Mouse (Mus musculus): Measurements from ENCODE around the gene Nfia. TPM values are rescaled to one million over a fixed set of nuclear protein-coding genes. Genes with fewer than 3 reads are reported as not detected.

Gene Nfia
- polyA plus RNA-seq, 1 experiment from 2014 or later = 9.9 TPM

- no peaks in the 10 kb centered on the region for H3K27me3 ChIP-seq (ENCODE audit: insufficient read depth, low read length)
- H3K9ac ChIP-seq (replicated peaks) = no peak overlapping the region
- peaks cover 22% of the 10 kb centered on the region for H3K4me1 ChIP-seq (ENCODE audit: insufficient read depth)
- no peaks in the 10 kb centered on the region for H3K9me3 ChIP-seq (ENCODE audit: low read length)
- H3K4me3 ChIP-seq (ENCODE audit: low read depth, low read length) = no peak overlapping the region
- no peak for DNase-seq
- H3K36me3 ChIP-seq (replicated peaks; ENCODE audit: insufficient read depth, low read length) = peaks cover 8% of the 10 kb centered on the region; the same call in 1 of the 2 replicates
- no peak overlapping the region for H3K4me2 ChIP-seq (ENCODE audit: low read depth, low read length)
- 0 out of 2 replicates have a peak overlapping the region, but pooled peaks have one; percentile 73 for H3K27ac ChIP-seq (ENCODE audit: low read depth)
- no peak for ATAC-seq
- TF ChIP-seq CTCF (IDR thresholded peaks at IDR 0.05; ENCODE audit: low read depth) = no peak
- no peak for TF ChIP-seq EP300 (IDR thresholded peaks at IDR 0.05; ENCODE audit: low read depth)
- WGBS (ENCODE audit: insufficient replicate concordance) = 78% methylated on average over 5 of the region's 5 CpGs
Observed at GRCm38 (mm10) chr4:98002206-98002605, 229.7 kb downstream of the Nfia start.

GRCm38 (mm10) chr4:98003323-98004107 is 231.0 kb downstream of the Nfia start:
- Histone ChIP-seq H3K9me3 (ENCODE audit: low read length) (no peaks in the 10 kb centered on the region), H3K4me1 (ENCODE audit: insufficient read depth) (peaks cover 22% of the 10 kb centered on the region), H3K27ac (ENCODE audit: low read depth) (peak overlapping the region; percentile 73), H3K27me3 (ENCODE audit: insufficient read depth, low read length) (no peaks in the 10 kb centered on the region), H3K4me3 (ENCODE audit: low read depth, low read length) (no peak overlapping the region), H3K36me3 (replicated peaks; ENCODE audit: insufficient read depth, low read length) (peaks cover 8% of the 10 kb centered on the region; the same call in 1 of the 2 replicates), H3K9ac (replicated peaks) (no peak overlapping the region), H3K4me2 (ENCODE audit: low read depth, low read length) (no peak overlapping the region)
- DNase-seq (no peak), ATAC-seq (peak; percentile 43)
- WGBS (ENCODE audit: insufficient replicate concordance) = 36% methylated on average over 12 of the region's 12 CpGs
- TF ChIP-seq CTCF (IDR thresholded peaks at IDR 0.05; ENCODE audit: low read depth) (no peak), EP300 (IDR thresholded peaks at IDR 0.05; ENCODE audit: low read depth) (no peak)

- peak overlapping the region; percentile 73 for H3K27ac ChIP-seq (ENCODE audit: low read depth)
- H3K4me2 ChIP-seq (ENCODE audit: low read depth, low read length) = no peak overlapping the region
Observed at GRCm38 (mm10) chr4:98004108-98004625, 231.6 kb downstream of the Nfia start.

GRCm38 (mm10) chr4:98004986-98005385 is 232.5 kb downstream of the Nfia start:
- ATAC-seq (peak; percentile 66), DNase-seq (no peak)
- peak overlapping the region; percentile 27; the same call in 1 of the 2 replicates for H3K4me2 ChIP-seq (ENCODE audit: low read depth, low read length)
- 0 out of 2 replicates have a peak overlapping the region, but pooled peaks have one; percentile 17 for H3K9ac ChIP-seq (replicated peaks)
- WGBS (ENCODE audit: insufficient replicate concordance) = 66% methylated on average over 6 of the region's 6 CpGs
- peaks cover 8% of the 10 kb centered on the region; the same call in 1 of the 2 replicates for H3K36me3 ChIP-seq (replicated peaks; ENCODE audit: insufficient read depth, low read length)
- peak overlapping the region; percentile 73 for H3K27ac ChIP-seq (ENCODE audit: low read depth)
- no peak overlapping the region for H3K4me3 ChIP-seq (ENCODE audit: low read depth, low read length)
- no peaks in the 10 kb centered on the region for H3K27me3 ChIP-seq (ENCODE audit: insufficient read depth, low read length)
- peaks cover 22% of the 10 kb centered on the region for H3K4me1 ChIP-seq (ENCODE audit: insufficient read depth)
- no peaks in the 10 kb centered on the region for H3K9me3 ChIP-seq (ENCODE audit: low read length)
- TF ChIP-seq CTCF (IDR thresholded peaks at IDR 0.05; ENCODE audit: low read depth) (no peak), EP300 (IDR thresholded peaks at IDR 0.05; ENCODE audit: low read depth) (no peak)

More at GRCm38 (mm10) chr4:98004108-98004625, 231.6 kb downstream of the Nfia start:
- H3K27me3 ChIP-seq (ENCODE audit: insufficient read depth, low read length) = no peaks in the 10 kb centered on the region
- H3K36me3 ChIP-seq (replicated peaks; ENCODE audit: insufficient read depth, low read length) = peaks cover 8% of the 10 kb centered on the region; the same call in 1 of the 2 replicates
- H3K4me3 ChIP-seq (ENCODE audit: low read depth, low read length) = no peak overlapping the region
- H3K9me3 ChIP-seq (ENCODE audit: low read length) = no peaks in the 10 kb centered on the region
- 30% methylated on average over 11 of the region's 11 CpGs for WGBS (ENCODE audit: insufficient replicate concordance)
- DNase-seq (peak; percentile 42), ATAC-seq (peak; percentile 78)
- no peak overlapping the region for H3K9ac ChIP-seq (replicated peaks)
- TF ChIP-seq CTCF (IDR thresholded peaks at IDR 0.05; ENCODE audit: low read depth) (peak; percentile 58), EP300 (IDR thresholded peaks at IDR 0.05; ENCODE audit: low read depth) (no peak)
- peaks cover 22% of the 10 kb centered on the region for H3K4me1 ChIP-seq (ENCODE audit: insufficient read depth)

DNA sequence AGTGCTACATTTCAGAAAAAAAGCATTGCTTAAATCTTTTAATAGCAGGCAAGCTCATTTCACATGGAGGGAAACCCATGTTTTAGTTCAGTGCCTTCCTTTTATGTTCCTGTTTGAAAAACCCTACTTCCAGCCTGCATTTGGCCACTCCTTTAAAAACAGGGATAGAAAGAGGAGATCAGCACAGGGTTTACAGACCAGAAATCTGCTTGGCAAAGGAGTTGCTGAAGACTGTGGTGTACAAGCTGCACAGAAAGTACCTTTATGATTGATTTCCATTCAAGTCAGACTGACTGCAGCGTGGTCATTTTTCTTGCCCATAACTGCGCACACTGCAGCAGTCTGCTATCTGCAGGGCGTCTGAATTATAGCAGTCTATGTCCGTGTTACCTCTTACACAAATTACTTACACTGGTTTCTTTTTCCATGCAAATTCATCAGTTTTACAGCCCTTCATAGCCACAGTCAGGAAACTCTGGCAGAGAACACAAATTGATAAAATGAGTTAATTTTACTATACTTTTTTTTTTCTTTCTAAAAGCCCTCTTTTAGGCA is 236.4 kb downstream of the Nfia start:
- DNase-seq (no peak), ATAC-seq (no peak)
- peaks cover 12% of the 10 kb centered on the region for H3K4me1 ChIP-seq (ENCODE audit: insufficient read depth)
- H3K4me2 ChIP-seq (ENCODE audit: low read depth, low read length) = no peak overlapping the region
- H3K27ac ChIP-seq (ENCODE audit: low read depth) = no peak overlapping the region
- H3K9me3 ChIP-seq (ENCODE audit: low read length) = no peaks in the 10 kb centered on the region
- no peaks in the 10 kb centered on the region for H3K36me3 ChIP-seq (replicated peaks; ENCODE audit: insufficient read depth, low read length)
- 64% methylated on average over 4 of the region's 4 CpGs for WGBS (ENCODE audit: insufficient replicate concordance)
- H3K9ac ChIP-seq (replicated peaks) = no peak overlapping the region
- H3K27me3 ChIP-seq (ENCODE audit: insufficient read depth, low read length) = no peaks in the 10 kb centered on the region
- TF ChIP-seq EP300 (IDR thresholded peaks at IDR 0.05; ENCODE audit: low read depth) (no peak), CTCF (IDR thresholded peaks at IDR 0.05; ENCODE audit: low read depth) (peak; percentile 16; the same call in 1 of the 2 replicates)
- no peak overlapping the region for H3K4me3 ChIP-seq (ENCODE audit: low read depth, low read length)

GRCm38 (mm10) chr4:98009966-98010365 is 237.4 kb downstream of the Nfia start:
- TF ChIP-seq CTCF (IDR thresholded peaks at IDR 0.05; ENCODE audit: low read depth) (no peak), EP300 (IDR thresholded peaks at IDR 0.05; ENCODE audit: low read depth) (no peak)
- Histone ChIP-seq H3K4me1 (ENCODE audit: insufficient read depth) (peaks cover 5% of the 10 kb centered on the region; the same call in 1 of the 2 replicates), H3K4me2 (ENCODE audit: low read depth, low read length) (no peak overlapping the region), H3K36me3 (replicated peaks; ENCODE audit: insufficient read depth, low read length) (0 out of 2 replicates have a peak, but pooled peaks cover 4% of the 10 kb centered on the region), H3K9ac (replicated peaks) (no peak overlapping the region), H3K27ac (ENCODE audit: low read depth) (no peak overlapping the region), H3K27me3 (ENCODE audit: insufficient read depth, low read length) (no peaks in the 10 kb centered on the region), H3K9me3 (ENCODE audit: low read length) (no peaks in the 10 kb centered on the region), H3K4me3 (ENCODE audit: low read depth, low read length) (no peak overlapping the region)
- ATAC-seq (no peak), DNase-seq (no peak)
- WGBS (ENCODE audit: insufficient replicate concordance) = 91% methylated on average over 2 of the region's 2 CpGs
